Mouse (Mus musculus) heart, postnatal 0 days (tissue): ENCODE results near the gene Preb. TPM values are rescaled to one million over a fixed set of nuclear protein-coding genes. Genes with fewer than 3 reads are reported as not detected.

Experiments used
- ATAC-seq: fragments of 200-750 bp; cut with Nextera tagmentation; 2 replicates; pipeline ENCODE4 v1.8.0; 2017; ENCODE audit warnings: low read depth, moderate number of reproducible peaks, moderate library complexity; ENCODE audit not compliant: insufficient read depth
- DNase-seq: peaks from one replicate; pipeline ENCODE4 v3.0.0-alpha.2; 2016; ENCODE audit warnings: low spot score
- H3K27ac ChIP-seq: fragments of 300-500 bp; sonication (generic); 2 replicates; pipeline ENCODE4 v1.5.1; 2014; ENCODE audit warnings: low read depth, mild to moderate bottlenecking
- H3K27me3 ChIP-seq: fragments of 300-500 bp; sonication (generic); 2 replicates; pipeline ENCODE4 v1.6.1; 2014; ENCODE audit warnings: low read length, mixed read lengths; ENCODE audit not compliant: control insufficient read depth, insufficient read depth
- H3K36me3 ChIP-seq: fragments of 300-500 bp; sonication (generic); replicated peaks from 2 replicates; pipeline ENCODE4 v1.6.1; 2014; ENCODE audit warnings: low read length, mixed read lengths; ENCODE audit not compliant: control insufficient read depth, insufficient read depth
- H3K4me1 ChIP-seq: fragments of 300-500 bp; sonication (generic); 2 replicates; pipeline ENCODE4 v1.6.1; 2014; ENCODE audit warnings: antibody characterized with exemption; ENCODE audit not compliant: control insufficient read depth, insufficient read depth
- H3K4me2 ChIP-seq: fragments of 300-500 bp; sonication (generic); 2 replicates; pipeline ENCODE4 v1.6.1; 2014; ENCODE audit warnings: low read depth, mild to moderate bottlenecking, low read length, moderate library complexity
- H3K4me3 ChIP-seq: fragments of 300-500 bp; sonication (generic); 2 replicates; pipeline ENCODE4 v1.5.1; 2014; ENCODE audit warnings: low read depth, low read length
- H3K9ac ChIP-seq: fragments of 300-500 bp; sonication (generic); replicated peaks from 2 replicates; pipeline ENCODE4 v1.6.1; 2014; ENCODE audit warnings: low read depth, low read length, mixed read lengths
- H3K9me3 ChIP-seq: fragments of 300-500 bp; sonication (generic); replicated peaks from 2 replicates; pipeline ENCODE4 v1.6.1; 2016; ENCODE audit warnings: low read length; ENCODE audit not compliant: control insufficient read depth
- CTCF ChIP-seq: IDR thresholded peaks from 2 replicates; pipeline ENCODE4 v1.5.1; 2016; ENCODE audit warnings: antibody characterized with exemption, control low read depth, low read depth
- EP300 ChIP-seq: IDR thresholded peaks from 2 replicates; pipeline ENCODE4 v1.6.1; 2016; ENCODE audit warnings: antibody characterized with exemption, low read depth
- WGBS: fragments of 180-500 bp; shearing (Covaris S2); extraction: QIAGEN DNeasy Blood & Tissue Kit; methylation state at CpG from one replicate; pipeline ENCODE4 v1.1.7; 2014; 5-methylcytosine and 5-hydroxymethylcytosine counted together
- polyA plus RNA-seq: library from polyadenylated mRNA; unstranded; fragments of >200 nt; fragmentation: Nextera tagmentation; extraction: Ambion mirVana; gene quantifications from 2 replicates; pipeline ENCODE4 v1.2.1, GENCODE M21; 2015
- total RNA-seq: library from RNA; depleted of rRNA; stranded (reverse); fragments of >200 nt; gene quantifications from 2 replicates; pipeline ENCODE4 v1.2.3, GENCODE M21; 2014; ENCODE audit warnings: low replicate concordance

The Preb gene
- total and polyA plus RNA-seq, 2 experiments from 2014 or later: 40.0 to 54.3 TPM

GRCm38 (mm10) chr5:30961545-30962505, 1.7 kb upstream of the Preb start:
- DNase-seq (no peak), ATAC-seq (no peak)
- no peak overlapping the region for H3K9ac ChIP-seq
- peaks cover 10% of the 10 kb centered on the region for H3K36me3 ChIP-seq
- 40% methylated on average over 10 of the region's 10 CpGs for WGBS
- TF ChIP-seq CTCF (no peak), EP300 (peak; percentile 29; the same call in 1 of the 2 replicates)
- no peaks in the 10 kb centered on the region for H3K27me3 ChIP-seq
- H3K4me2 ChIP-seq: no peak overlapping the region
- H3K4me1 ChIP-seq: peaks cover 19% of the 10 kb centered on the region
- H3K27ac ChIP-seq: no peak overlapping the region
- H3K9me3 ChIP-seq: no peaks in the 10 kb centered on the region
- H3K4me3 ChIP-seq: no peak overlapping the region

GRCm38 (mm10) chr5:30960814-30961213, 653 bp upstream of the Preb start:
- peak overlapping the region; percentile 78; the same call in 1 of the 2 replicates for H3K4me2 ChIP-seq
- peaks cover 14% of the 10 kb centered on the region for H3K36me3 ChIP-seq
- peak overlapping the region; percentile 38; the same call in 1 of the 2 replicates for H3K9ac ChIP-seq
- ATAC-seq (no peak), DNase-seq (no peak)
- WGBS: 86% methylated on average over 2 of the region's 2 CpGs
- H3K4me3 ChIP-seq: peak overlapping the region; percentile 75; the same call in 1 of the 2 replicates
- TF ChIP-seq CTCF (no peak), EP300 (no peak)
- H3K27me3 ChIP-seq: no peaks in the 10 kb centered on the region
- peaks cover 19% of the 10 kb centered on the region for H3K4me1 ChIP-seq
- peak overlapping the region; percentile 76 for H3K27ac ChIP-seq
- no peaks in the 10 kb centered on the region for H3K9me3 ChIP-seq

GRCm38 (mm10) chr5:30959198-30959854, 835 bp downstream of the Preb start:
- peak overlapping the region; percentile 78 for H3K4me2 ChIP-seq
- H3K4me3 ChIP-seq: peak overlapping the region; percentile 75
- no peaks in the 10 kb centered on the region for H3K27me3 ChIP-seq
- TF ChIP-seq CTCF (no peak), EP300 (no peak)
- peak; percentile 5; the same call in 1 of the 2 replicates for ATAC-seq
- H3K36me3 ChIP-seq: peaks cover 28% of the 10 kb centered on the region
- H3K27ac ChIP-seq: peak overlapping the region; percentile 76
- peak; percentile 10 for DNase-seq
- H3K9ac ChIP-seq: peak overlapping the region; percentile 74
- H3K9me3 ChIP-seq: no peaks in the 10 kb centered on the region
- WGBS: 31% methylated on average over 19 of the region's 19 CpGs
- H3K4me1 ChIP-seq: peaks cover 19% of the 10 kb centered on the region

DNA sequence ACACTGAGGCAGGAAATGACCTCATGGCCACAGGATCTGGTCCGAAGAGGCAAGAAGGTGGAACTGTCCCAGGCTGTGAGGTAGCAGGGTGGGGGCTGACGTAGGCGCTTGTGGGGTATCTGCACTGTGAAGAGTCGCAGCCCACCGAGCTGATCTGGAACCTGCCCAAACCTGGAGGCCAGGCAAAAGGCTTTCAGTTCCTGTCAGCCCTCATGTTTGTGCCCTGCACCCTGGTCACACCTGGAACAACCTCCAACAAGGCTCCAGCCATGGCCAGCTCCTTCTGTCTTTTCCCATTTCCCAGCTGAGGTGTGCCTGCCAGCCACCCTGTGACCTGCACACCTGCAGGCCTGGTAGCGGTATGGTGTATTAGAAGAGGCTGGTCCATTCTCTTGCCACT, 2.3 kb downstream of the Preb start:
- Histone ChIP-seq H3K9me3 (no peaks in the 10 kb centered on the region), H3K9ac (no peak overlapping the region), H3K4me3 (no peak overlapping the region), H3K4me1 (peaks cover 19% of the 10 kb centered on the region), H3K27ac (no peak overlapping the region), H3K36me3 (peaks cover 43% of the 10 kb centered on the region), H3K27me3 (no peaks in the 10 kb centered on the region), H3K4me2 (no peak overlapping the region)
- DNase-seq (no peak), ATAC-seq (no peak)
- 94% methylated on average over 6 of the region's 6 CpGs for WGBS
- no peak for TF ChIP-seq CTCF
- no peak for TF ChIP-seq EP300

- H3K4me1 ChIP-seq: peaks cover 20% of the 10 kb centered on the region
- ATAC-seq: no peak
- peaks cover 52% of the 10 kb centered on the region for H3K36me3 ChIP-seq
- no peaks in the 10 kb centered on the region for H3K27me3 ChIP-seq
- no peaks in the 10 kb centered on the region for H3K9me3 ChIP-seq
- no peak overlapping the region for H3K9ac ChIP-seq
- no peak overlapping the region for H3K4me3 ChIP-seq
- H3K27ac ChIP-seq: no peak overlapping the region
- TF ChIP-seq CTCF (no peak), EP300 (no peak)
- DNase-seq: no peak
- WGBS: 90% methylated on average over 6 of the region's 6 CpGs
- no peak overlapping the region for H3K4me2 ChIP-seq
Observed at GRCm38 (mm10) chr5:30955751-30956150, 4.4 kb downstream of the Preb start.
